Mouse (Mus musculus) cortical plate, adult 2 months (tissue): Measurements from ENCODE around the gene Nod2.

Experiments
- CTCF ChIP-seq: fragments of 200-500 bp; IDR thresholded peaks from 2 replicates; pipeline ENCODE4 v1.5.1; 2011; ENCODE audit warnings: mild to moderate bottlenecking, control low read depth, low read length; ENCODE audit not compliant: insufficient read depth; ENCODE audit errors: extremely low read depth
- POLR2A ChIP-seq: fragments of 200-500 bp; IDR thresholded peaks from 2 replicates; pipeline ENCODE4 v1.6.1; 2011; ENCODE audit warnings: mild to moderate bottlenecking, low read length, control low read depth; ENCODE audit not compliant: insufficient read depth; ENCODE audit errors: extremely low read depth

- no peak for TF ChIP-seq CTCF
- no peak for TF ChIP-seq POLR2A
These were observed 36.8 kb upstream of the Nod2 start for GRCm38 (mm10) chr8:88610271-88610670.
